Mouse (Mus musculus): ENCODE measurements around the gene 4930583I09Rik. TPM values are rescaled to one million over a fixed set of nuclear protein-coding genes. Genes with fewer than 3 reads are reported as not detected.

Gene 4930583I09Rik
- total RNA-seq (2015; ENCODE audit: low replicate concordance) (not detected in 2 replicates), total RNA-seq (2017; ENCODE audit: low replicate concordance) (not detected in 2 replicates)

DNA sequence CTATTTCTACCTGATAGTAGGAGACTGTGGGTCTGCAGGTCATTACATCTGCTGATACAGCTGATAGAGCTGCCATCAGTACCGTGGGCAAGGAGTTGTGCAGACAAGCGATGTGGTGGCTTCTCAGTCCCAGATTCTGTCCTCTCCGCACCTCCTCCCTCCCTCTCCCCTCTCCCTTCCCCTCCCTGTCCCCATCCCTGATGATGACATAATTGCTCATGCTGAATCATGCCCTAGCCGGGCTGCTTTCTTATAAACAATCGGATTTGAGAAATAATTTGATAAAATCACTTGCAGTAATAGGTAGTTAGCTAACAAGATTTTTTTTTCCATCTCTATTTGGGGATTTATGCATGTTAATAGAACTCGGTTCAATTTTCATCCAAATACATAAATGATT lies at the start of gene 4930583I09Rik:
Gene 4930583I09Rik (minus strand): TSS at position 144 of the 400 bp plus-strand sequence.
- no peak for ATAC-seq (replicated peaks; ENCODE audit: low FRiP score, poor library complexity, severe bottlenecking)

DNA sequence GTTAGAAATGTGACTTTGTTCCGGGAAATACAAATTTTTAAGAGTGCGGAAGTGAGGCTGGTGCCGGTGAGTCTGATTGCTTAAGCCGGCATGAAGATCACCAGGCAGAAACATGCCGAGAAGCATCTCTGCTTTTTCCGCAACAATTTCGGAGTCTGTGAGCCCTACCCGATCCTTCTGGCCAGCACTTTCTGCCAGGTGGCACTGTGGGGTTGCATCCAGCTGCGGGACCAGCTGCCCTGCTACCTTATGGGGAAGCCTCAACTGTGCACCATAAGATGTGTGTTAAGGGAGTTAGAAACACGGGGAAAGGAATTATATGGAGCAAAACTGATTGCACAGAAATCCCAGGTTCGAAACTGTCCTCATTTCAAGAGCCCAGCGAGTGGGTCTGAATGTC lies 40.2 kb upstream of the 4930583I09Rik start:
- ATAC-seq (replicated peaks; ENCODE audit: low FRiP score, poor library complexity, severe bottlenecking), result no peak

- ATAC-seq (replicated peaks; ENCODE audit: low FRiP score, poor library complexity, severe bottlenecking), result no peak
Observed at GRCm38 (mm10) chr17:64873651-64874072, 37.8 kb upstream of the 4930583I09Rik start.

GRCm38 (mm10) chr17:64863817-64864216 lies 27.9 kb upstream of the 4930583I09Rik start:
- no peak for ATAC-seq (replicated peaks; ENCODE audit: low FRiP score, poor library complexity, severe bottlenecking)

DNA sequence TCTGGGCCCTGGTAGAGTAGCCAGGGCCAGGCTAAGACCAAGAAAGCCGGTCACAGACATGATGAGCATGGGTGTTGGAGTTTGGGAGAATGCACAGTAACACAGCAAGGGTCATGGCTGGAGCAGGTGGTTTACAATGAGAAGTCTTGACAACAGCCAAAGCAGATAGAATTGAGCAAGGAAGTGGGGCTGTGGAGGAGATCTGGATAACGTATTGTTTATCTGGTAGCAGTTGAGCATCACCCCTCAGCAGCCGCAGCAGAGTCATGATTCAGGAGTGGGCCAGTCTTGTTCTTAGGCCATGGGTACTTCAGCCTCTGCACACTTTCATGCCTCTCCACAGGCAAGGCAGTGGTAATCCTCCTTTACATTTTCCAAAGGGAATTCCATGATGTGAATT lies 25.1 kb upstream of the 4930583I09Rik start:
- ATAC-seq (replicated peaks; ENCODE audit: low FRiP score, poor library complexity, severe bottlenecking), result no peak

DNA sequence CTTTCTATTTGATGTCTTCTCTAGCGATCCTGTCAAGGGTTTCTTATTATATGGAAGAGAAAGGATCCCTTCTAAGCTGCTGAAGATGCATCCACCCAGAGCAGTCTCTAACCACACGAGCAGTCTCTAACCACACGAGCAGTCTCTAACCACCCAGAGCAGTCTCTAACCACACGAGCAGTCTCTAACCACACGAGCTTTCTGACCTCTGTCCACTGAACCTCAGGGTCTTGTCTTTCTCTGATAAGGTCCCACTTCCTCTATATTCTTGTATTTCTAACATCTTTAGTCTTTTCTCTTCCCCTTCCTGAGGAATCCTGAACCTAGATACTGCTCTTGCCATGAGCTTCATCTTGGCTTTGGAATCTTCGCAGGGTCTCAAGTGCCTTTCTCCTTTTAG lies 23.0 kb upstream of the 4930583I09Rik start:
- ATAC-seq (replicated peaks; ENCODE audit: low FRiP score, poor library complexity, severe bottlenecking), result no peak

DNA sequence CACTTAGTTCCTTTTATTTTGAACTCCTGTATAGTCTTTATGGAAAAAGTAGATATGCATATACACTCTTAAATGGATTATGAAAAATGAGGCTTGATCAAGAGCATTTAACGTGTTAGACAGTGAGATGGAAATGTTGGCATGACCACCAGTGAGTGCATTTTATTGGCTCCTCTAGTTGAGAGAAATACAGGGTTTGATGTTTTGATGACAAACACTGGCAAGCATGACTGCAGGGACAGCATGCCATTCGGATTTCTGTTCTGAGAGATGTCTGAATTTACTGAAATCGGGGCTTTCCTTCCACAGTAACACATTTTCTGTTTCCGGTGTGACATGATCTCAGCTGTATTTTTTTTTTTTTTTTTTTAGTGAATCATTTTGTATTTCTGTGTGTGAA lies 12.2 kb upstream of the 4930583I09Rik start:
- ATAC-seq (replicated peaks; ENCODE audit: low FRiP score, poor library complexity, severe bottlenecking), result no peak

DNA sequence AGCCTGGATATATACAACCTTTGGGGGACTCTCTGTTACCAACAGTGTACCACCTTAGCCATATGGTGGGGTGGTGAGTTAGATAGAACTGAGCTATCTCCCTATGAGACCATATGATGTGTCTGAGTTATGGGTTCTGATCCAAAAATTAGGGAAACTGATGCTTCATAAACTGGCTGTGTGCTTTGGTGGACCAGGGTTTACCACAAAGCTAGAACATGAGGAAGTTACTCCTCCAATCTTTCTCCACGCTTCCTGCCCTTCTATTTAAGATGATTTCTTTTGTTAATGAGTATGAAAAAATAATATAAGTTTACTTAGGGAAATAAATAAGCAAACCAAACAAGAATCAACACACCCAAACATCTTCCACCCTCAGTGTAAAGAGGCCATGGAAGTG lies 10.8 kb upstream of the 4930583I09Rik start:
- ATAC-seq (replicated peaks; ENCODE audit: low FRiP score, poor library complexity, severe bottlenecking), result no peak

DNA sequence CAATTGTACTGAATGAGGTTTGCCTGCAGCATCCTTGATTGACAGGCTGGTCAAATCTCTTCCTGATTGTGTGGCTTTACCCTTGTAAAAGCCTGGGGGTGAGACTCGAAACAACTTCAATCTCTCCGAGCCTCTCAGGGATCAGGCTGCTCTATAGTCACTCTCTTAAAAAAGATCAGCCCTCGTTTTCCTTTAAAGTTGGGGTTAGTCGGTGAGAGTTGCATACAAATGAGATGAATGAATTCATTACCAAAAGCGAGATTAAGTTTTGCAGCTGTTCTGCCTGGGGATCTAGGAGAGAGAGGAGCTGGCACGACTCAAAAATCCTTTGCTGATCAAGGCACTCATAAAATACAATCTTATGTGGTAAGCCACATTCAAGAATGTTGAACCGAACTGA lies 1.0 kb upstream of the 4930583I09Rik start:
- ATAC-seq (replicated peaks; ENCODE audit: low FRiP score, poor library complexity, severe bottlenecking), result no peak

DNA sequence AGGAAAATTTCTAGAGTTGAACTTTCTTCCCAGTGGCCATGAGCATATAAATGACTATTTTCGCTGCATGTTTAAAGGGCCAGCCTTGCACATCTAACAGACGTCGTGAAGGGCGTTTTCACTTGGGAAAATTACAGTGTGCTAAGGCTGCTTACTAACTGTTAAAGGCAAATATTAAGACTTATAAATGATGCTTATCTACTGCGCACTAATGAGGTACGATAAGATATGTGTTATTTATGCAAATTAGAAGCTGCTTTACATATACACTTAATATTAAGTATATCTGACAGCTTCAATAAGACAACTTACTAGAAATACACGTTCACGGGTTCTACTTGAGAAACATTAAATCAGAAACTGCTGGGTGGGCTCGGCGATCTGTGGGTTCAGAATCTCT lies 481 bp upstream of the 4930583I09Rik start:
- ATAC-seq (replicated peaks; ENCODE audit: low FRiP score, poor library complexity, severe bottlenecking), result no peak

- no peak for ATAC-seq (replicated peaks; ENCODE audit: low FRiP score, poor library complexity, severe bottlenecking)
Observed at GRCm38 (mm10) chr17:64833906-64834490, 1.9 kb downstream of the 4930583I09Rik start.

DNA sequence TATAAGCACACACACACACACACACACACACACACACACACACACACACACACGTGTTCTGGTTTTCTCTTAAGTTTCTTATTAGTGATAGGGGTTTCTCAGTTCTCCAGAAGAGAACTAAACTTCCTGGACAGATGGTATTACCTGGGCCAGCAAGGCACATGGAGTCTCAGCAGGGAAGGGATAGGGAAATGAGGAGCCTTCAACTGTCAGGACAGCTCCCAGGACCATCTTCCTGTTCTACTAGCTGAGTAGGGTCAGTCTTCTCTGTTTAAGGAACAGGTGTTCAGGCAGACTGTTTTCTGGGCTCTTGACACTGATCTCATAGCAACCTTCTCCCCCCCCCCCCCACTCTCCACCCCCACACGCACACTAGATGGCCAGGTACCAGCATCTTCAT lies 2.8 kb downstream of the 4930583I09Rik start:
- no peak for ATAC-seq (replicated peaks; ENCODE audit: low FRiP score, poor library complexity, severe bottlenecking)

- ATAC-seq (replicated peaks; ENCODE audit: low FRiP score, poor library complexity, severe bottlenecking), result no peak
Observed at GRCm38 (mm10) chr17:64827482-64827881, 8.4 kb downstream of the 4930583I09Rik start.

DNA sequence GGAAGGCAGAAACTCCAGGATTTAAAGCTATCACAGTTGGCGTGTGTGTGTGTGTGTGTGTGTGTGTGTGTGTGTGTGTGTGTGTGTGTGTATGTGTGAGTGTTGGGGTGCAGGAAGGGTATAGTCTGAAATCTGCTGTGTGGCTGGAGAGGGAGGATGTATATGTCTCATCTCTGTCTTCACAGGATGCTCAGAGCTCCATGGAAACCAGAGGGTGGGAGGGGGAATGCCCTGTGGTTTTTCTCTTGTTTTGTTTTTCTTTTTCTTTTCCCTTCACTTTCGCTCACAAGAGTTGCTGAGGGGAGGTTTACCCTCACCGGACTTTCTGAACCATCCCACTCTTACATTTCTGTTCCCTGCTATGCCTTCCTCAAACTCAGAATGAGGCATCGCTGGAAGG lies 9.0 kb downstream of the 4930583I09Rik start:
- ATAC-seq (replicated peaks; ENCODE audit: low FRiP score, poor library complexity, severe bottlenecking), result no peak

- ATAC-seq (replicated peaks; ENCODE audit: low FRiP score, poor library complexity, severe bottlenecking), result no peak
Observed at GRCm38 (mm10) chr17:64822561-64822960, 13.3 kb downstream of the 4930583I09Rik start.

DNA sequence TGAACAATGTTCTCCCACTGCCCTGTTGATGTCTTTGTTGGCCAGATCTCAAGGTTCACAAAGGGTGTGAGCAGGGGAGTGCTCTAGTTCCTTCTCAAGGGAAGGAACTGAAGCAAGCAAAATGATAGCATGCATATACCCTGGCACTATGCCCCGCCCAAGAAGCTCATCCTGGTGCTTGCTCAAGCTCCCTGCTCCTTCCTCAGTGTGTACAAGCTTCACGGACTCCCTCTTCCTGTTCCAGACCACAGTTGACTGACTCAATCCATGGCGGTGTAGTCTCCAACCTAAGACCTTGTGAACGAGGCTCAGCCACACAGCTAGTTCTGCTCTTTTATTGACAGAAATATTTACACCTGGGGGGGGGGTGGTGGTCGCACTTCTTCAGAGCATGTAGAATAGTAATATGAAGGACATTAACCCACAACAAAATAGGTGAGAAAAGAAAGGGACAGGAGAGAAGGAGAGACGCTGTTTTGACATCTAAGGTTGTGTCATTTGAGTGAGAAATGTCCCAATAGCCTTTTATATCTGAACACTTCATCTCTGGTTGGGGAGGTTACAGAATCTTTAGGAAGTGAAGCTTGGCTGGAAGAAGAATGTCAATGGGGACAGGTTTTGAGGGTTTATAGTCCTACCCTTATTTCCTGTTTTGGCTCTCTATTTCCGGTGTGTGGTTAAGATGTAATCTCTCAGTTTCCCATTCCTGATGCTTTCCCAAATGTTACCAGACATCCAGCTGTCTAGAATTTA lies 14.9 kb downstream of the 4930583I09Rik start:
- no peak for ATAC-seq (replicated peaks; ENCODE audit: low FRiP score, poor library complexity, severe bottlenecking)

DNA sequence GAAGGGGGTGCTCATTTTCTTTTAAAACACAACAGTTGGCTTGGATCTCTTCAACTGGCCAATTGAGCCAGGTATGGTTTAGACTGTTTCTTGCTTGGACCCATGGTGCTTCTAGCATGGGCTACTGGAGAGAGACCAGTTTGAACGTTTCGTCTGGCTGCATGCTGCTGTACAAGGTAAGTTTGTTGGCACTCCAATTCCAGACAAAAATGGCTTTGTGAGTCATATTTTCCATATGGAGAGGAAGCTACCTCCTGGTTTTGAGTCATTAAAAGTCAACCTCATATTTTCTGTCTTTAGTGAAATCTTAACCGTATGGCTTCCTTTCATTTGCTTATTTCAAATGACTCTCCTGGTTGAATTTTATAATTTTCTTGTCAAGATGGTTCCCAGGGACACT lies 19.6 kb downstream of the 4930583I09Rik start:
- no peak for ATAC-seq (replicated peaks; ENCODE audit: low FRiP score, poor library complexity, severe bottlenecking)

DNA sequence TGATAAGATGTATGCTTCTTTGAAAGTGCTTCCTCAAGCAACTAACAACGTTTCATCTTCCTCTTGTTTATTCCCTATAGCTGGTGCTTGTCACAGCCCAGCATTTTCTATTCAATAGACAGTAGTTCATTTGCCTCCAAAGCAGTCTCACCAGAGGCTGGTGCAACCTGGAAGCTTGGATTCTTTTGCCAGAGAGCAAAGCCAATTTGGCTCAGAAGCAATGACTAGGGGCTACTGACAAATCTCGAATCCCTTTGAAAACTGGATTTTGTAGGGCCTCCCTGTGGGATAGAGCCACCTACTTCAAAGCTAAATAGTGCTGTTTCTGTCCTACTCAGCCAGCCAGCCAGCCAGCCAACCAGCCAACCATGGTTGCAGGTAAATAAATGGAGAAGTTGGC lies 20.1 kb downstream of the 4930583I09Rik start:
- no peak for ATAC-seq (replicated peaks; ENCODE audit: low FRiP score, poor library complexity, severe bottlenecking)

DNA sequence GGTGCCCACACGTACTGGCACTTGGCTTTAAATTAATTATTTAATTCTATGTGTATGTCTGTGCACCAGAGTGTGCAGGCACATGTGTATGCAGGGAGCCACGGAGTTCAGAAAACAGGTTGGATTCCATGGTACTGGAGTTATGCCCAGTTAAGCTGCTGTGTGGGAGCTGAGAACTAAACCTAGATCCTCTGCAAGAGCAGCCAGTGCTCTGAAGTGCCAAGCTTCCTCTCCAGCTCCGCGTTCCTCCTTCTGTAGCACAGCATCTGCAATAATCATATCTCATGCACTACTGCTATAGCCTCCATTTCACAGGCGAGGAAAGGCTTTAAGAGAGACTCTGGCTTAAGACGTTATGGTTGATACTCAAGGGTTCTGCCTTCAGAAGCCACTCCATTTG lies 22.3 kb downstream of the 4930583I09Rik start:
- no peak for ATAC-seq (replicated peaks; ENCODE audit: low FRiP score, poor library complexity, severe bottlenecking)

GRCm38 (mm10) chr17:64806035-64806589 lies 29.8 kb downstream of the 4930583I09Rik start:
- ATAC-seq (replicated peaks; ENCODE audit: low FRiP score, poor library complexity, severe bottlenecking), result no peak

All from erythroid progenitor cell, adult 5-6 weeks (primary cell).